Mouse (Mus musculus) lung, adult 18-20 months (tissue): ENCODE data around the gene Cnpy2.
A peak's percentile ranks its signal among the peaks of the same experiment; 100 is the strongest.
"Not testable (repeated sequence)": the region's sequence is repeated elsewhere in the genome, so short reads cannot be mapped to it uniquely, and the experiment has no call there.

ENCODE experiments used
- DNase-seq, 2 experiments: peaks; one replicate each; pipeline ENCODE4 v3.0.0; 2022; ENCODE audit warnings: mixed read lengths in 2 of 2

Gene Cnpy2

DNA sequence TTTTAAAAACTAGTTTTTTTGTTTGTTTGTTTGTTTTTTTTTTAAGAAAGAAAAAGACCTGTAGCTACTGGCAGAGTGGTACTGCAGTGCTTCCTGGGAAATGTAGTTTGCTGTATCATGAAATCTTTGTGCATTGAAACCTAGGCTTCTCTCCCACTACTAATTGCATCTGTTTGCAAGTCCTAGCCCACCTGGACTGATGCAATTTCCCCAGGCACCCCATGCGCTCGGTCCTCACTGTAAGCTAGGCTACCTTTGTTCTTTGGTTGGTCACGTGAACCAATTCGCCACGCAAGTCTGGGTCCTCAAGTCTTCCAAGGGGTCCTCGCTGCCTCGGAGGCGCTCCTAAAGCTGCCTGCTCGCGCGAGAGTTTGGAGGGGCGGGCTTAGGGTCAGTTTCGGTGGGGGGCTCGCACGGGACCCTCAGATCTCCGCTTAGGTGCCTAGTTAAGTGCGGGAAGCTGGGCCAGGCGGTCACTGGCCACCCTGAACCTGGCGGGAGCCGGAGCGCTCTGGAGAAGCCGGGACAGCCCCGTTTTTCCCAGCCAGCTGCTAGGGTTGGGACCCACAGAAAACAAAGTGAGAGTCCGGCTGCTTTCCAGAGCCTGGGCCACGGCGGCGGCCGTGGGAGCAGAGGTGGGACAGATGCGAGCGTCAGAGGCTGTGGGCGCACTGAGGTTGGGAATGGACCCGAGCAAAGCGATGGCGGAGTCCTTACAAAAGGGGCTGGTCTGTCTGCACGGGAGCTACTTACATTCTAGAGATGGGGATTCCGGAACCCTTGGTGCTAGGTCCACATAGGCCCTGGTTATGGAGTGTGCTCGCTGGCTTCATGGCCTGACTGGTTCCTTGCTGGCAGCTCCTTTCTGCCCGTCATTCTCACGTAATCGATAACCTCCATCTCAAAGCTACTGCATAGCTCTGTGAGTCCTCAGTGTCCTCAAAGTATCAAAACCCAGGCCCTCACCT lies at the start of gene Cnpy2:
Gene Cnpy2 (plus strand): TSS at position 319 of the 968 bp plus-strand sequence.
- DNase-seq = peak; percentile 81 to 88

DNA sequence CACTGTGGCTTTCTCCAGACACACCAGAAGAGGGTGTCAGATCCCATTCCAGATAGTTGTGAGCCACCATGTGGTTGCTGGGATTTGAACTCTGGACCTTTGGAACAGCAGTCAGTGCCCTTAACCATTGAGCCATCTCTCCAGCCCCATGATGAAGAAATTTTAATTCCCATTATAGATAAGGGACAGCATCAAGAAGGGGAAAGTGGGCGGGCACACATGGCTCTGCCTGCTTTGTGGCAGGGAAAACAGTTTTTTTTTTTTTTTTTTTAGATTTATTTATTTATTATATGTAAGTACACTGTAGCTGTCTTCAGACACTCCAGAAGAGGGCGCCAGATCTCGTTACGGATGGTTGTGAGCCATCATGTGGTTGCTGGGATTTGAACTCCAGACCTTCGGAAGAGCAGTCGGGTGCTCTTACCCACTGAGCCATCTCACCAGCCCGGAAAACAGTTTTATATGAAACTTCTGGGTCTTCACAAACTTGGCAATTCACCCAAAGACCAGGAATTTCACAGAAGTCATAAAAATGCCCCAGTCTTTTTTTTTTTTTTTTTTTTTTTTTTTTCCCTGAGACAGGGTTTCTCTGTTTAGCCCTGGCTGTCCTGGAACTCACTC lies 49.3 kb upstream of the Cnpy2 start:
- not testable (repeated sequence) for DNase-seq

- not testable (repeated sequence) for DNase-seq
These were observed 46.9 kb upstream of the Cnpy2 start for GRCm38 (mm10) chr10:128275374-128275773.

GRCm38 (mm10) chr10:128278158-128278557 lies 44.1 kb upstream of the Cnpy2 start:
- DNase-seq = no peak

GRCm38 (mm10) chr10:128280943-128281342 lies 41.3 kb upstream of the Cnpy2 start:
- DNase-seq = no peak

- DNase-seq = no peak
These were observed 40.6 kb upstream of the Cnpy2 start for GRCm38 (mm10) chr10:128281682-128282081.

DNA sequence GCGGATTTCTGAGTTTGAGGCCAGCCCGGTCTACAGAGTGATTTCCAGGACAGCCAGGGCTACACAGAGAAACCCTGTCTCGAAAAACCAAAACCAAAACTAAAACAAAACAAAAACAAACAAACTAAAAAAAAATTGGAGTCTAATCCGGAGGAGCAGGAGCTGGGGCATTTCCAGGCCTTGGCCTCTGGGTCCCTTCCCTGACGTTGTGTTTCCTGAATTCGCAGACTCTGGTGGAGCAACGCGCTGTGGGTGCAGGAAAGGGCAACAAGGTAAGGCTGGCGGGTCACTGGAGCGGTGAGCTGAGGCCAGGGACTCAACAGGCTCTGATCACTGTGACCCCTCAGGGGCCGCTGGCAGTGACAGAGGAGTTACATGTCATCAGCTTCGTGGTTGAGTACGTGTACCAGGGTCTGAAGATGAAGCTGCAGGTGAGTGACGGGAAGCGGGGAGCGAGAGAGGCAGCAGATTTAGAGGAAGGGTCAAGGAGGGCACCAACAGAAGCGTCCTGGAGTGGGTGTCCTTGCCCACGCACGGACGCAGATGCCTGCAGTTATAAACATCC lies 39.3 kb upstream of the Cnpy2 start:
- DNase-seq = no peak

DNA sequence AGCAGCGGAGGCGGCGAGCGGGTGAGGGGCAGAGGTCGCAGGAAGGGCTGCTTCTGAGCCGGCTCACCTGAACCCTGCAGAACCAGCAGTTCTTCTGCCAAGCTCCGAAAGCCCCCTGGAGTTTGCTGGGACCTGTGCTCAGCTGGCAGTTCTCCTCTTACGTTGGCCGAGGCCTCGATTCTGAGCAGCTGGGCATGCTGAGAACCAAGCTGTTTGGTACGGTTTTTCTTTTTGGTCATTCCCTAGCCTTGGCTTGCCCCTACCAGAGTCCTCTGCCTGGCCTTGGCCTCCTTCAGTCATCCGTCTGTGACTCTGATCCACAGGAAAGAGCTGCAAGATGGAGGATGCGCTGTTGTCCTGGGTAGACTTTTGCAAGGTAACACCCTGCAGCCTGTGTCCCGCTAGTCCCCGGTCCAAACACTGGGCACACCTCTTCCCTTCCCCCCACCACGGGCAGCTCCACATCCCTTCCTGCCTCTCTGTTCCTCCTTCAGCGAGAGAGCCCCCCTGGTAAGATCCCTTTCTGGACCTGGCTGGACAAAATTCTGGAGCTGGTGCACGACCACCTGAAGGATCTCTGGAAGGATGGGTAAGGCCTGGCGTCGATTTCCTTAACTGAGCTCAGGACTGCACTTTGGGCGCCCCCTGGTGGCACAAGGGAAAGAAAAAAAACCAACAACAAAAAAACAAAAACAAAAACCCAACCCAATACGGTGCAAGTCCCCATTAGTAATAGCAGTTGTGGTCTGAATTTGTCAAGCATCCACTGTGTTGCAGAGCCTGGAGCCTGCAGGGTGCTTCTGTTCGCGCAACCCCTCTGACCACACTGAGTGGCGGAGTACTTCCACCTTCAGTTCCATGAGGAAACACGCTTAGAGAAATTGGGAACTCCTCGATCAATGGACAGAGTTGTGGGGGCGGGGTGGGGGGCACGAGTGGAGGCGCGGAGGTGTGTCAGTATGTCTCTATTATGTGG lies 38.4 kb upstream of the Cnpy2 start:
- DNase-seq = peak; percentile 42 to 61

- not testable (repeated sequence) for DNase-seq
These were observed 31.7 kb upstream of the Cnpy2 start for GRCm38 (mm10) chr10:128290594-128290993.

GRCm38 (mm10) chr10:128296370-128297090 lies 25.7 kb upstream of the Cnpy2 start:
- no peak for DNase-seq

DNA sequence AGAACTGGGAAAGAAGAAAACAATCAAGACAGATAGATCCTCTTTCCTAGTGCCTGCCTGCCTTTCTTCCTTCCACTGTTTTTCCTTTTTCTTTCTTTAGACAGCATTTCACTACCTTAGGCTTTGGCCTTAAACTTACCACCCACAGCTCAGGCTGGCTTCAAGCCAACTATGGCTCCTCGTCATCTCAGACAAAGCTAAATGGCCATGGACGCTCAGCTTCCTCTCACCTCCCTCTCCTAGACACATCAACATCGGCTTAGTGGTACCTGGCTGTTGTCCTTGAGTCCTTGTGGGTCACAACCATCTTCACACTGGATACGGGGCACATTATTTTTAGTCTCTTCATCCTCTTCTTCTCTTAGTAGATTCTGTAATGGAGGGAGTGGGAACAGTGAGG lies 25.0 kb upstream of the Cnpy2 start:
- no peak for DNase-seq

GRCm38 (mm10) chr10:128297622-128298021 lies 24.6 kb upstream of the Cnpy2 start:
- DNase-seq = no peak

DNA sequence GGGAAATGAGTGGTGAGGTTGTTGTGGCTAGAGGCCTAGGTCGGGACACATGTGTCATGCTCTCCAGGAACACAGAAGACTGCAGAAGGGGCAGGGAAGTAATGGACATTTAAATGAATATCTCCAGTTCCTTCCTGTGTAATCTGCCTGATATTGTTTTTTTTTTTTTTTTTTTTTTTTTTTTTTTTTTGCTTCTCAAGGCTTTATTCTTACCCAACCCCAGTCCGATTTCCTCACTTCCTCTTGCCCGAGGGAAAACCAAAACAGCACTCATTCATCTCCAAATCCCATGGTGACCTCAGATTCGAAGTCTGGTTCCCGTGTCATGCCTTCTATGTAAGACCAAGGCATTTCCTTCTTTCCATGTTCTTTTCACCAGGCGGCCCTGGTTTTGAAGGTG lies 24.0 kb upstream of the Cnpy2 start:
- DNase-seq = no peak

DNA sequence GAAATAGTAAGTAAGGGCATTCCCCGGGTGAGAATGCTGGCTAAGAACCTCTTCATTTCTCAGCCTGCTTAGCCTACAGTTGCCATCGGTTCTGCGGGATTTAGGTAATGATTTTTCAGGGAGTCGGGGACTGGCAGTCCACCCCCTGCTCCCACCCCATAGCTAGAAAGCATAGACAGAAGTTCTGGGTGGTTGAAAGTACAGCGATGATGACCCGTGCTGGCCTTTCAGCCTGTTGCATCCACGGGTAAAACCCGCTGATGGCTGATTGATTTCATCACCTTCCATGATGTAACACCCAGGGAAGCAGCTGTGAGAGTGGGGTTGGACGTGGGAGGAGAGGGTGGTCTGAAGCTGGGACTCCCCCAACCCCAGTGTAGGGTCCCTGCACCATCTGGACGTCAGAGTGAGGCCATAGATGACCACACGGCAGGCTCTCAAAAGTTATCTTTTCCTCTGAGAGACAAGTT lies 23.5 kb upstream of the Cnpy2 start, which contains the start of gene Il23a:
Gene Il23a (minus strand): TSS at position 51 of the 470 bp plus-strand sequence.
- no peak for DNase-seq

DNA sequence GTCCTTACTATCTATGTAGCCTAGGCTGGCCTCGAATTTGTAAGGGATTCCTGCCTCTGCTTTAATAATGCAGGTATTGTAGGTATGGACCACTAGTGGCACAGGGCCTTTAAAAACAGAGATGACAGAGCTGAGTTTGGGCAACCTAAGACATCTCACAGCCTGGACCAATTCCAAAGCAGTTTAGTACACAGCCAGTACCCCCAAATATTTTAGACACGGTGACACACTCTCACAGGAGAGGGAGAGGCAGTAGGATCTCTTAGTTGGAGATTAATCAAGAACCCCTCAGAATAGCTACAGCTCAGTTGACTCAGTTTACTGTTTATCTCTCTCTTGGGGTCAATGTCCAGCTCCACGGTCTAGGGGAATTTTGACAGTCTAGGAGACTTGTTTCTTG lies 19.9 kb upstream of the Cnpy2 start:
- DNase-seq = no peak

DNA sequence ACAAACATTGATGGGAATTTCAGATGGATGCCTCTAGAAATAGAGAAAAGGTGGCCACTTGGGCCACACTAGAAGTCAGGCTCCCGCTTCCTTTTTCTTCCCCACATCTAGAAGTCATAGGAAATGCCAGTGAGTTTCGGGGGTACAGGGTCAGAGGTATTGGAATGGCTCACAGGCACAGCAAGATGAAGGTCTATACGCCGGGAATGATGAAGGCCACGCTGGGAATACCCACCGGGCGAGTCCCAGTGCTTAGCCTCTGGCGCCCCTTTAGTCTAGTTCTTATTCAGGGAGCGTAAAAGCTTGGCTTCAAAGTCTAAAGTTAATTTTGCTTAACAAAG lies 19.5 kb upstream of the Cnpy2 start:
- no peak for DNase-seq

DNA sequence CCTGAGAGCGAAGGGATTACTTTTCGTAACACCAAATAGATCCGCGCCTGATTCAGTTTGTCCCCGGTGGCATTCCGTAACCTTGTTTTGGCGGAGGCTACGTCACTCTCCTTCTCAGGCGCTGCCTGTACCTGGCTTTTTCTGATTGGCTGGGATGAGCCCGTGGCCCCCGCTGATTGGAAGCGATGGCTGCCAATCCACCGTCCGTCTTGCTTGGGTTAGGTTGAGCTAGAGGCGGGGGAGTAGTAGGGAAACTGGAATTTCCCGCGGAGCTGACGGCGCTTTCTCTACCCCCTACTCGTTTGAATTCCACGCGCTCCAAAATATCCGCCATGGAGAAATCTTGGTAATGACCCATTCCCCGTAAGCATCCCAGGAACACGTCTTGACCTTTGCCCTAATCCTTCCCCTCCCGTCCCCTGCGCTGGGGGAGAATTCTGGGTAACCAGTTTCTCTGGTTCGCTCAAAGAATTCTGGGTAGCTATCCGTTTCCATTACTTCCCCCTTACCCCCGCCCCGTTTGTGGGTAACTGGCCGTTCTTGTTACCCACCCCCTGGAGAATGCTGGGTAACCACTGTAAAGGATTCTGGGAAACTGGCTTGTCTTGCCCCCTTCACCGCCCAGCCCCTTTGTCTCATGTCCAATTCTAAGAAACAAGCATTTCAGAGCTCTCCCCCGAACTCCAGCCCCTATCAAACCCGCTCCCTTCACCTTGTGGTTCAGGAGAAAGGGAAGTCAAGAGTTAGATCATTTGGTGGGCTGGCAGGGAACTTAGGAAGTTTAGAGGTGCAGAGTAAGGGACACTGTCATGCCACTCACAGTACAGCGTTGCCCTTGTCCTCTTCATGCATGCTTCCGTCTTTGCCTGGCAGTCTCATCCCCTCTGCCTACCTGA lies 18.9 kb upstream of the Cnpy2 start, which contains the start of gene Pan2:
Gene Pan2 (plus strand): TSS at position 210 of the 896 bp plus-strand sequence.
- peak; percentile 100 for DNase-seq

DNA sequence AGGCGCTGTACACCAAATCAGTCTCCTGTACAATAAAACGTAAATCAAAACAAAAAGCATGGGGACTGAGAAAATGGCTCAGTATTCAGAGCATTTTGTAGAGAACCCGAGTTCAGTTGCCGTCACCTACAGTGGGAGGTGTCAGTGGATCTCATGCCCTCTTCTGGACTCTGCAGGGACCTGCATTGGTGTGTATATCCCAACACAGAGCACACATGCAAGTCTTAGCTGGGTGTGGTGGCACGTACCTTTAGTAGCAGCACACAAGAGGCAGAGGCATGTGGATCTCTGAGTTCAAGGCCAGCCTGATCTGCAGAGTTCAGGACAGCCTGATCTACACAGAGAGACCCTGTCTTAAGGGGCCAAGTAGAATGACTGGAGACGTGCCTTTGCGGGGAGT lies 12.6 kb upstream of the Cnpy2 start:
- DNase-seq = no peak

- peak in 1 of 2 experiments; percentile 20 for DNase-seq
These were observed 12.1 kb upstream of the Cnpy2 start for GRCm38 (mm10) chr10:128310177-128310576.

DNA sequence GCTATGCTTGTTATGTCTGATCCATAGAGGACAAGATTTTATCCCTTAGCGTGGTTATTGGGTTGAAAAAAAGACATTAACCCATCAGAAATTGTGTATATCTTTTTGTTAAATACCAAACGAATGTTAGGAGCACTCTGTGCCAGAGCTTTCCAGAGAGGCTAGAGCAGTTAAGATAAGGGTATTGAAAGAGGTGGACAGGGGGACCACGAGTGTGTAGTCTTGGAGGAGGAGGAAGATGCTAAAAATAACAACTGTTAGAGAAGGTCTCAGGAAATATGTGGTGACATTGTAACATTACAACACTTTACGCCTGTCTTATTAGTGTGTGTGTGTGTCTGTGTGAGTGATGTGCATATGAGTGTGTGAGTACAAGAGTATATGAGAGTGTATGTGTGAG lies 11.4 kb upstream of the Cnpy2 start:
- no peak for DNase-seq
